Mouse (Mus musculus) cerebellum, adult 18-20 months (tissue): ENCODE measurements around the gene Pex3.

ENCODE experiments used
- DNase-seq, 2 experiments: peaks; one replicate each; pipeline ENCODE4 v3.0.0; 2021

The Pex3 gene

DNA sequence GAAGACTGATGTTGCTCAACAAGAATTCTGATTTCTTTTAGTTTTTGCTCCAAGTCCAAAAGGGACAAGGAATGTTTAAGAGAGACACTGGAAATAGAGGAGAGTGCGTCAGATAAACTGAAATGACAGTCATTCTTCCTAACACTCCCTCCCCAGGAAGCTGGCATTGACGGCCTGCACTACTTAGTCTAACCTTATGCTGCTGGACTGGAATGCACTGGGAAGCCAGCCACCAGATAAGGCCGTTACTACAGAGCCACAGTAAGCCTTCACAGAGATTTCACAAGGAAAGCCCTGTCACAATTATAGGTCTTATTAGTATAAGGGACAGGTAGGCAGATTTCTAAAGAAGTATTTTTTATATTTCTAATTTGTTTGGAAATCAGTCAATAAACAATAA, 18.2 kb downstream of the Pex3 start:
- DNase-seq = no peak

DNA sequence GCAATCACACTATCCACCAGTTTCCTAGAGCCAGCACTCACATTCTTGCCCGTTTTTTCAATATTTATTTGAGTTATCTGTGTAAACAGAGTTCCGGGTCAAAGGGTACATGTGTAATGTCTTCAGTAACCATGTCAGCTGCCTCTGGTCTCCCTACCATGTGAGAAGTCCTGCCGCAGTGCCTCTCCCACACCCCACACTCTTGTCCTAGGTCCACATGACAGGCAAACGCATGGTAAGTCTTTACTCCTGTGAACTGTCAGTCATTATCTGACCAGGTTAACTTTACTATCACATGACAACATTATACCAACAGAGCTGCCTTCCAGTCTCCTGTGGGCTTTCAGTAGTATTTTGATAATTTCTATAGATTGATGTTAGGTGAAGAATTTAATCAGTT, 24.8 kb downstream of the Pex3 start:
- no peak for DNase-seq

- no peak for DNase-seq
Measured at GRCm38 (mm10) chr10:13521857-13522256, 31.1 kb downstream of the Pex3 start.

DNA sequence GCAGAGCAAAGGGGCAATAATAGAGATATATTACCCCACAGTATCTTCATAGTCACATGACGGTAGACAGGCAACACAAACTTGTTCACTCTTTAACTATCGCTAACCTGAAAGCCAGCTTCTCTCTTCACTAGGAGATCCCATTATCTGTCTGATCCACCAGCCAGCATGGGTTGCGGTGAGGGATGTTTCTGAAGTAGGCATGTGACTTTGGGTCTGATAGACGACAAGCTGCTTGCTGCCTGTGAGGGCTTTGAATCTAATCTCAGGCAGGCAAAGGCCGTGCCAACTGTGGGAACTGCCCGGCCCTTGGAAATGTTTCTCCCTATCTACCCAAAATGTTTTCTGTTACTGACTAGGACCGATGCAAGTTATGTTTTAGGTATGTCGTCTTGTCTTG, 50.6 kb downstream of the Pex3 start:
- DNase-seq = no peak

DNA sequence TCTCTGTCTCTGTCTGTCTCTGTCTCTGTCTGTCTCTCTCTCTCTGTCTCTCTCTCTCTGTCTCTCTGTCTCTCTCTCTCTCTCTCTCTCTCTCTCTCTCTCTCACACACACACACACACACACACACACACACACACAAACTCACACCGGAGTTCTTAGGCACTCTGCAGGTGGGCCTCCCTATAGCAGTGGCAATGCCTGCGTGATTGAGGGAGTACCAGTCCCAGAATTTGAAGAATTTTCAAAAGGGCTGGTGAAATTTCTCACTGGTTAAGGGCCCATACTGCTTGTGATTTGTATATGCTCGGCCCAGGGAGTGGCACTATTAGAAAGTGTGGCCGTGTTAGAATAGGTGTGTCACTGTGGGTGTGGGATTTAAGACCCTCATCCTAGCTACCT, 51.4 kb downstream of the Pex3 start:
- peak; percentile 8 to 24 for DNase-seq

DNA sequence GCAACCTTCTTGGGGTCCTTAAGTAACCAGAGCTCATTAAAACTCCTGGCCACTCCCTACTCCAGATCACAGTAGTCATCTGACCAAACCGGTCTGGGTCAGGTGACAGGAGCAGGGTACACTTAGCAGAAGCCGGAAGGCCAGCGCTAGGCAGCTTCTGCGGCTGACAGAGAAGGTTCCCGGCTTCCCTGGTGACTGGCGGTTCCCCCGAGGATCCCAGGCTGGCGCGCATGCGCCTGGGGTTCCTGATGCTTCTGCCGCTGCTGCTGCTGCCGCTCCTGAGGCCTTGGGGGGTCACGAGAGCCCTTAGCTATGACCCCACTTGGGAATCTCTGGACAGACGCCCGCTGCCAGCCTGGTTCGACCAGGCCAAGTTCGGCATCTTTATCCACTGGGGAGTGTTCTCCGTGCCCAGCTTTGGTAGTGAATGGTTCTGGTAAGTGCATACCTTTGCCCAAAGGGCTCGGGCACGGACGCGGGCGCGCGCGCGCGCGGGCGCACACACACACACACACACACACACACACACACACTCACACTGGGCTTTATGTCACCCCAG, 51.9 kb downstream of the Pex3 start:
- peak; percentile 83 to 87 for DNase-seq

- peak; percentile 16 to 18 for DNase-seq
Measured at GRCm38 (mm10) chr10:13500473-13500872, 52.5 kb downstream of the Pex3 start.

- no peak for DNase-seq
Measured at GRCm38 (mm10) chr10:13499331-13499730, 53.6 kb downstream of the Pex3 start, which contains the start of gene Fuca2. Gene Fuca2, plus strand, starts transcription at chr10:13499540.

GRCm38 (mm10) chr10:13496315-13496714, 56.6 kb downstream of the Pex3 start:
- DNase-seq = no peak

DNA sequence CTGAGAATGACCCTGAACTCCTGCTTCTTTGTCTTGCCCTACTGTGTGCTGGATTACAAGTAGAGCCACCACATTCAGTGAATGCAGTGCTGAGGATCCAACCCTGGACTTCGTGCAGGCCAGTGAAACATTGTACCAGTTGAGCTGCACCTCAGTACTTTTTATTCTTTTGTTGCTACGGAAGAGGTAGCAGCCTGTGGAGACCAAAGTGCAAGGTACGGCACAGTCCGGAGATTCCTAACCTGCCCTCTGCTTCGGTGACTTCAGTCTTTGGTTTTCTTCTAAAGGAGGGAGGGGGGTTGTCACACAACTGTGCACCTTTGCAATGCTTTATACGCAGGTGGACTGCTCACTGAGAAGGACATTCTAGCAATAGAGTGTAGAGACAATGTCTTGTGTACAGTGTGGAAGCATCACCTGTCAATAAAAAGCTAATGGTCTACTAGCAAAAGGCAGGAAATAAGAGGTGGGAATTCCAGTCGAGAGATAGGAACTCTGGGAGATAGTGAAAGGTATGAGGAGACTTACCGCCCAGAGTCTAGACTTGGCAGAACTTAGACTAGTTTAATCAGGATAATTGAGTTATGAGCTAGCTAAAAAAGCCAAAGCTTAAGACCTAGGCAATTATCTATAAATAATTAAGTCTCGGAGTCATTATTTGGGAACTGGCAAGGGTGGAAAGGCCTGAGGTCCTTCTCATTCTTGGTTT, 58.8 kb downstream of the Pex3 start:
- no peak for DNase-seq

DNA sequence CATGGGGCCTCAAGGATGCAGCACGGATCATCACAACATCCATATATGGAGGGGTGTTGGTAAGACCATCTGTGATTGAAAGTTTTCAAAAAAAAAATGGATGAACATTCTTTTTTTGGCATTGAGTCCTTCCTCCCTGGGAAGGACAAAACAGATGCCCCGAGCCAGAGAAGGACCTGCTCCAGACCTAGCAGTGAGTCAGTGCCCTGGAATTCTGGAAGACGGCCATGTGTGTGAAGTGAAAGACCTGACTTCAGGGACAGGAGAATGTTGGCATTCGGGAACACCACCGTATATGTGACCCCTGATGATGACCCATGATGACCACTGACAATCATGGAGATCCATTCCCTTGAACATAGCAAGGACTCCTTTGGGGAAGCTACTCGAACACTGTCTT, 63.3 kb downstream of the Pex3 start:
- DNase-seq = no peak

- no peak for DNase-seq
Measured at GRCm38 (mm10) chr10:13485958-13486357, 67.0 kb downstream of the Pex3 start.

DNA sequence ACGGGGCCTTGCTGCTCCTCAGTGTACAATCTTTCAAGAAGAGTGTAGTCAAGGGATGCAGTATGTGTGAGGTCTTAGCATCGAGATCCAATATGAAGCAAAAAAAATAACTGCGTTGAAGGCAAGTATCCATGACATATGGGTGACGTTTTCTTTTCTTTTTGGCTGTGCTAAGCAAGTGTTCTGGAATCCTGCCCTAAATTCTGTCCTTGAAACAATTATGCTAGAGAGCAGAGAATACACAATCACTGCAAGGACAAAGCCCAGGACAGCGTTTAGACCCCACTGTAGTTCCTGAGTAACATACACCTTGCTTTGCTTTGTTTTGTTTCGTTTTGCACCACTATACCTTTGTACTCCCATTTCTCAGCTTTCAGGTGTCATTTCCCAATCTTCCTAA, 73.6 kb downstream of the Pex3 start:
- DNase-seq = no peak

GRCm38 (mm10) chr10:13475121-13475520, 77.8 kb downstream of the Pex3 start:
- DNase-seq = no peak

DNA sequence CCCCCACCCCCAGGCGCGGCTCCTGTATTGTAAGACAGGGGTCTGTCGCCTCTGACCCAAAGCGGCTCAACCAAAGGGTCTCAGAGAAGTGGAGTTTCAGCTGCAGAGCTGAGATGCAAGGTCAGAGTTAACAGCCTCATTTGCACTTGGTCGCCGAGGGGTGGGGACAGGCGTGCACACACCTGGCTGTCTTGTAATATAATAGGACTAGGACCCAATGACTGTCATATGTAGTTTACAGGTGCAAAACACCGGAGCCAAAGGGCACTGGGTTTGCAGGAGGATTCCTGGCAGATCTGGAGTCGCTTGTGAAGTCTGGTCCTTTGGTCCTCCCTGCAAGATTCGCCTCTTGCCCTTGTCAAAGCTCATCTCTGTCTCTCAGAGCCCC, 78.4 kb downstream of the Pex3 start:
- DNase-seq = no peak
